Mouse (Mus musculus) heart, embryonic 14.5 days (tissue): ENCODE results near the gene Fbxo46. TPM values are rescaled to one million over a fixed set of nuclear protein-coding genes. Genes with fewer than 3 reads are reported as not detected.

Experiments used
- ATAC-seq: fragments of 200-750 bp; cut with Nextera tagmentation; 2 replicates; pipeline ENCODE4 v1.8.0; 2017; ENCODE audit warnings: low read depth, moderate TSS enrichment; ENCODE audit not compliant: insufficient number of reproducible peaks, insufficient read depth, low FRiP score
- H3K27ac ChIP-seq, 2 experiments: fragments of 200-500 bp in 1 of 2; fragments of 300-500 bp in 1 of 2; sonication (generic) in 1 of 2; replicated peaks in 1 of 2; 2 replicates each; pipeline ENCODE4 v1.5.1; 2012 to 2014; ENCODE audit warnings: low read depth in 2 of 2, low read length in 2 of 2, control low read depth in 1 of 2, mild to moderate bottlenecking in 1 of 2, mixed read lengths in 1 of 2; ENCODE audit not compliant: control insufficient read depth in 1 of 2, insufficient read depth in 1 of 2
- H3K27me3 ChIP-seq: fragments of 300-500 bp; sonication (generic); 2 replicates; pipeline ENCODE4 v1.6.1; 2014; ENCODE audit warnings: mild to moderate bottlenecking, low read length, control low read depth; ENCODE audit not compliant: control insufficient read depth, insufficient read depth
- H3K36me3 ChIP-seq: fragments of 300-500 bp; sonication (generic); 2 replicates; pipeline ENCODE4 v1.6.1; 2014; ENCODE audit warnings: mild to moderate bottlenecking, control low read depth, low read length, mixed read lengths; ENCODE audit not compliant: control insufficient read depth, insufficient read depth
- H3K4me1 ChIP-seq, 2 experiments: fragments of 200-500 bp in 1 of 2; fragments of 300-500 bp in 1 of 2; sonication (generic) in 1 of 2; 2 replicates each; pipeline ENCODE4 v1.6.1; 2012 to 2014; ENCODE audit warnings: low read length in 2 of 2, control low read depth in 1 of 2, mixed read lengths in 1 of 2; ENCODE audit not compliant: control insufficient read depth in 2 of 2, insufficient read depth in 2 of 2
- H3K4me2 ChIP-seq: fragments of 300-500 bp; sonication (generic); 2 replicates; pipeline ENCODE4 v1.6.1; 2014; ENCODE audit warnings: mild to moderate bottlenecking, low read length
- H3K4me3 ChIP-seq, 2 experiments: fragments of 200-500 bp in 1 of 2; fragments of 300-500 bp in 1 of 2; sonication (generic) in 1 of 2; 2 replicates each; pipeline ENCODE4 v1.5.1; 2012 to 2014; ENCODE audit warnings: low read length in 2 of 2, mild to moderate bottlenecking in 2 of 2, control low read depth in 1 of 2, low read depth in 1 of 2, moderate library complexity in 1 of 2; ENCODE audit not compliant: control insufficient read depth in 1 of 2, insufficient read depth in 1 of 2
- H3K9ac ChIP-seq: fragments of 300-500 bp; sonication (generic); 2 replicates; pipeline ENCODE4 v1.6.1; 2014; ENCODE audit warnings: mild to moderate bottlenecking, low read length
- H3K9me3 ChIP-seq: fragments of 300-500 bp; sonication (generic); 2 replicates; pipeline ENCODE4 v1.6.1; 2016; ENCODE audit warnings: low read length, control low read depth; ENCODE audit not compliant: control insufficient read depth
- WGBS: fragments of 180-500 bp; shearing (Covaris S2); extraction: QIAGEN DNeasy Blood & Tissue Kit; methylation state at CpG from one replicate; pipeline ENCODE4 v1.1.7; 2014; 5-methylcytosine and 5-hydroxymethylcytosine counted together
- polyA plus RNA-seq: library from polyadenylated mRNA; unstranded; fragments of >200 nt; fragmentation: Nextera tagmentation; extraction: Ambion mirVana; gene quantifications from 2 replicates; pipeline ENCODE4 v1.2.1, GENCODE M21; 2014

The Fbxo46 gene
- polyA plus RNA-seq, 1 experiment from 2014 or later: 5.6 TPM

DNA sequence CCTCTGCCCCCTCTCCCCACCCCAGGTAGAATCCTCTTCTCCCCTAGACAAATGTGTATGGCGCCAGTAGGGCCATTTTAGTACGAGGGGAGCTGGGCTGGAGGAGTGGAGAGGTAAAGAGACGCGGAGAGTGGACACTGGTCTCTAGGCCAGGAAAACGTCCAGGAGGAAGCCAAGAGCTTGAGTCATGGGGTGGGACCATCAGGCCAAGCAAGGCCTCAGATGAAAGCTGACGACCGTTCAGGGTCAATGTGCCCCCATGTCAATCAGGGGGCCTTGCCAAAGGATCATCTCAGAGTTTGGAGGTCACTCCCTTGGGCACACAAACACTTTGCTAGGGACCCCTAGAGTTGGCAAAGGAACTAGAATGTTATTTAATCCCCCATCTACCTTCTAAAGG is 57.6 kb downstream of the Fbxo46 start:
- peaks cover 10 to 25% of the 10 kb centered on the region in 2 experiments for H3K4me1 ChIP-seq
- H3K4me3 ChIP-seq: no peak overlapping the region
- H3K27me3 ChIP-seq: peaks cover 44% of the 10 kb centered on the region
- H3K9ac ChIP-seq: no peak overlapping the region
- ATAC-seq: no peak
- H3K4me2 ChIP-seq: no peak overlapping the region
- WGBS: 71% methylated on average over 7 of the region's 7 CpGs
- peaks cover 3% of the 10 kb centered on the region; the same call in 1 of the 2 replicates for H3K9me3 ChIP-seq
- no peaks in the 10 kb centered on the region for H3K36me3 ChIP-seq
- H3K27ac ChIP-seq: no peak overlapping the region

DNA sequence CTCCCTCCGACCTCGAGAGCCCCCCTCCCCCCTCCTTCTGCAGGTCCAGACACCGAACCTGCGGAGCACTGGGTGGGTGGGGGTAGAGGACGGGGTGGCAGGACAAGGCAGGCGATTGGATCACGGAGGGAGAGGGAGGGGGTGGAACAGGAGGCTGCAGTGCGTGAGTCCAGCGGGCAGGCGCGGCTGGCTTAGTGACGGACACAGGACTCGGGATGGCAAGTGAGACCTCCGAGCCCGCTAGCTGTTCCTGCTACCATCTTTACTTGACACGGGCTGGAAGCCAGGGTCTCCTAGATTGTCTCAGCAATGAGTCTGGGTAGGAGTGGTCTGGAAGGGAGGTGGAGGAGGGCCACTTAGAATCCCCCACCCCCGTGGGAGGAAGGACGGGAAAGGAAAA is 58.4 kb downstream of the Fbxo46 start:
- Histone ChIP-seq H3K27ac (no peak overlapping the region), H3K4me1 (peaks cover 4 to 17% of the 10 kb centered on the region in 2 experiments; a peak in 2 of 4 replicates), H3K9ac (peak overlapping the region; percentile 5; the same call in 1 of the 2 replicates), H3K4me3 (peak overlapping the region in 1 of 2 experiments; percentile 3; a peak in 1 of 4 replicates), H3K36me3 (no peaks in the 10 kb centered on the region), H3K27me3 (peaks cover 44% of the 10 kb centered on the region), H3K9me3 (peaks cover 3% of the 10 kb centered on the region; the same call in 1 of the 2 replicates), H3K4me2 (peak overlapping the region; percentile 53; the same call in 1 of the 2 replicates)
- ATAC-seq: no peak
- WGBS: 7% methylated on average over 18 of the region's 18 CpGs

DNA sequence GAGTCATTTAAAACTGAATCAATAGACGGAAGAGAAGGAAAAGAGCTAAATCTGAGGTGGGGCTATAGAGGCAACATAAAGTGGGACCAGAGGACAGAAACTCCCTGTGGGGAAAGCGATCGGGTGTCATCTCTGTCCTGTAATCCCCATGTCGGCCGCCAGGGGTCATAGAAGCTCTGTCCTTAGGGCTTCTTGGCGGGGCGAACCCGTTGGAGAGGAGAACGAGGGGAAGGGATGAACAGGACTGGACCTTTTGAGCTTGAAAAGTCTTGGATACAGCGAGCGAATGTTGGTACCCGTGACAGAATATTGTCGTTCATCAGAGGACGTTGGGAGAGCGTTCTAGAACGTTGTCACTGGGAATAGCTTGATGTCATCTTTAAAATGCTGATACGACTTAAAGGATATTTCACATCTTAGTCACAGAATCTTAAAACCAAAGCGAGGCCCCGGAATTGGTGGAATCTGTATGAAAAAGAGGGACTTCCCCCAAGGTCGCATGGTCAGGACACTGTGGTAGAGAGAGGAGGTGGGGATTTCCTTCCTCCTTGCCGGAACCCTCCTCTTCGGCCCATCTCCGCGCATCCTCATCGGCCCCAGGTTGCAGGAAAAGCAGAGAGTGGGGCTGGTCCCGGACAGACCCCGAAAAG is 58.9 kb downstream of the Fbxo46 start:
- Histone ChIP-seq H3K4me2 (peak overlapping the region; percentile 53), H3K4me3 (peak overlapping the region in 1 of 2 experiments; percentile 5; a peak in 1 of 4 replicates), H3K9me3 (peaks cover 3% of the 10 kb centered on the region; the same call in 1 of the 2 replicates), H3K9ac (no peak overlapping the region), H3K27me3 (peaks cover 44% of the 10 kb centered on the region), H3K4me1 (peaks cover 4 to 17% of the 10 kb centered on the region in 2 experiments; a peak in 2 of 4 replicates), H3K36me3 (no peaks in the 10 kb centered on the region; the same call in 1 of the 2 replicates), H3K27ac (no peak overlapping the region)
- no peak for ATAC-seq
- WGBS: 6% methylated on average over 27 of the region's 27 CpGs

DNA sequence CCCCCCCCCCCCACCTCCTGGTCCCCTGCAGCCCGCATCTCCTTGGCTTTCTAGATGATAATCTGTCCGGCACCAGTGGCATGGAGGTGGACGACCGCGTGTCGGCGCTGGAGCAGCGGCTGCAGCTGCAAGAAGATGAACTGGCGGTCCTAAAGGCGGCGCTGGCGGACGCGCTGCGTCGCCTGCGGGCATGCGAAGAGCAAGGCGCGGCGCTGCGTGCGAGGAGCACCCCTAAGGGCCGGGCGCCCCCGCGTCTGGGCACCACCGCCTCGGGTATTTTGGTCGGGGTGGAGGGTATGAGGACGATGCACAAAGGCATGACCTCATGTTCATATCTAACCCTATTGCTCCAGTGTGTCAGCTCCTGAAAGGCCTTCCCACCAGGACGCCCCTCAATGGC is 59.5 kb downstream of the Fbxo46 start:
- H3K9me3 ChIP-seq: peaks cover 3% of the 10 kb centered on the region; the same call in 1 of the 2 replicates
- H3K4me2 ChIP-seq: peak overlapping the region; percentile 53
- H3K27me3 ChIP-seq: peaks cover 44% of the 10 kb centered on the region
- no peak for ATAC-seq
- WGBS: 0% methylated on average over 32 of the region's 32 CpGs
- no peak overlapping the region for H3K27ac ChIP-seq
- H3K4me1 ChIP-seq: peaks cover 4 to 20% of the 10 kb centered on the region in 2 experiments; a peak in 3 of 4 replicates
- peak overlapping the region in 1 of 2 experiments; percentile 5; a peak in 1 of 4 replicates for H3K4me3 ChIP-seq
- H3K36me3 ChIP-seq: no peaks in the 10 kb centered on the region; the same call in 1 of the 2 replicates
- peak overlapping the region; percentile 4; the same call in 1 of the 2 replicates for H3K9ac ChIP-seq

DNA sequence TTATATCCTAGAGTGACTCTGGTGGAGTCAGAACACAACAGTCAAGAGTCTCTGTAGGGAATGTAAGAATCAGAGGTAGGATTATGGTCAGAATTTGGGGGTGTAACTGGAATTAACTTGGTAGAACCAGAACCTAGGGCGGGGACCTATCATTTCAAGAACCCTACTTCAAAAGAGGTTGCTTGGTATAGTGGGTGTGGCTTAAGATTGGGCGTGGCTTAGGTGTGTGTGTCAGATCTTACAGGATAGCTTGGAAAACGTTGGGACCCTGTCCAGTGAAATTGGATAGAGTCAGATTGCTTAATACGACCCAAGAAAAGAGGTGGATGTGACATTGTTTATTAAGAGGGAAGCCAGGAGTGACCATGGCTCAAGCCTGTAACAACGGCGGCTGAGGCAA is 60.3 kb downstream of the Fbxo46 start:
- no peak overlapping the region for H3K9ac ChIP-seq
- H3K27me3 ChIP-seq: peaks cover 44% of the 10 kb centered on the region
- H3K4me1 ChIP-seq: peaks cover 11 to 27% of the 10 kb centered on the region in 2 experiments
- peaks cover 3% of the 10 kb centered on the region; the same call in 1 of the 2 replicates for H3K9me3 ChIP-seq
- no peaks in the 10 kb centered on the region; the same call in 1 of the 2 replicates for H3K36me3 ChIP-seq
- no peak for ATAC-seq
- no peak overlapping the region for H3K4me3 ChIP-seq
- 41% methylated on average over 6 of the region's 6 CpGs for WGBS
- no peak overlapping the region; the same call in 1 of the 2 replicates for H3K4me2 ChIP-seq
- H3K27ac ChIP-seq: no peak overlapping the region

DNA sequence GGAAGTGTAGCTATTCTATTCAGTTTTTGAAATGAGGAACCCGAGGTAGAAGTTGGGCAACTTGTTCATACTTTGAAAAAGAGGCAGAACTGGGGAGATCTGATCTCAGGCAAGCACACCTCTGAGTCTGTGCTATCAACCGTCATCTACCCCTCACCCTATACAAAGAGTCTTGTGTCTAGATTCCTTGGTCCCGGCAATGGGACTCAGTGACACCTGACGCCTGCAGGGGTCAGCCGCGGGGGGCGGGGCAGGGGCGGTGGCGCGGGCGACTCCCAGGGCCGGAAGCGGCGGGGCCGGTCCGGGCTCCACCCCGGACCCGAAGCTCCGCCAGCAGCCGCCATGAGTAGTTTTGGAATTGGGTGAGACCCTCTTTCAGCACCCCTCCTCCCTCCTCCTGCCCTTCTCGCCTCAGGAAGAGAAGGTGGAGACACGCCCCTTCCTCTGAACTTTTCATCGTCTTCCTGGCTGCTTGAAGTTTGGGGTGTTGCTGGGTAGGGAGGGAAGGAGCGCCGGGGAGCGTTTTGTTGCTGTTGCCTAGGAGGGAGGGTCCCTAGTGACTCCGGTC is 61.3 kb downstream of the Fbxo46 start:
- peak overlapping the region; percentile 80 for H3K4me2 ChIP-seq
- peaks cover 37% of the 10 kb centered on the region for H3K27me3 ChIP-seq
- peak overlapping the region; percentile 57 to 89 for H3K4me3 ChIP-seq
- peak; percentile 57; the same call in 1 of the 2 replicates for ATAC-seq
- peak overlapping the region; percentile 80 for H3K9ac ChIP-seq
- peaks cover 3% of the 10 kb centered on the region; the same call in 1 of the 2 replicates for H3K9me3 ChIP-seq
- peaks cover 7% of the 10 kb centered on the region for H3K36me3 ChIP-seq
- 1% methylated on average over 26 of the region's 27 CpGs for WGBS
- peaks cover 14 to 33% of the 10 kb centered on the region in 2 experiments for H3K4me1 ChIP-seq
- peak overlapping the region; percentile 25 to 28; a peak in 1 of 4 replicates for H3K27ac ChIP-seq

DNA sequence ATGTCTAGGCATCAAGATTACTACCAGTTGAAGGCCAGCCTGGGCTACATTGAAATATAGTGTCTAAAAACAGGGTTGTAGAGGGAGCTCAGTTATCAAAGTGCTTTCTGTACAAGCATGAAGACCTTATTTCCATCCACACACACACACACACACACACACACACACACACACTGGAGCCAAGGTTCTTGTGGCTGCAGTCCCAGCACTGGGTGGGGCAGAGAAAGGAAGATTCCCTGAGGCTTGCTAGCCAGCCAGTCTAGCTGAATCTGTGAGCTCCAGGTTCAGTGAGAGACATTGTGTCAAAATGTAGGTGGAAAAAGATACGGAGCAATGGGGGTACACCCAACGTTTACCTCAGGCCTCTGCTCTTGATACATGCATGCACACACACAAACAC is 64.6 kb downstream of the Fbxo46 start:
- peaks cover 9% of the 10 kb centered on the region for H3K27me3 ChIP-seq
- no peak overlapping the region for H3K4me3 ChIP-seq
- H3K4me1 ChIP-seq: peaks cover 13 to 26% of the 10 kb centered on the region in 2 experiments
- H3K36me3 ChIP-seq: peaks cover 36% of the 10 kb centered on the region
- WGBS: 54% methylated on average over 2 of the region's 2 CpGs
- peak overlapping the region; percentile 39; the same call in 1 of the 2 replicates for H3K9ac ChIP-seq
- H3K27ac ChIP-seq: peak overlapping the region; percentile 59 to 80
- H3K4me2 ChIP-seq: peak overlapping the region; percentile 31; the same call in 1 of the 2 replicates
- ATAC-seq: no peak
- no peaks in the 10 kb centered on the region for H3K9me3 ChIP-seq
